Mouse (Mus musculus) E14TG2a.4 (cell line): Measurements from ENCODE around the gene Pla2g3.

Experiments used
- CTCF ChIP-seq: conservative IDR thresholded peaks from 2 replicates; pipeline ENCODE4 v1.5.1; 2014; ENCODE audit warnings: low read length
- NANOG ChIP-seq: IDR thresholded peaks from 2 replicates; pipeline ENCODE4 v1.6.1; 2014; ENCODE audit warnings: borderline replicate concordance, low read length, mixed read lengths

GRCm38 (mm10) chr11:3535406-3535986 is 47.4 kb downstream of the Pla2g3 start:
- peak; percentile 76 for TF ChIP-seq CTCF
- TF ChIP-seq NANOG = no peak
